Mouse (Mus musculus) brain, embryonic 14.5 days (tissue): ENCODE measurements around the gene Ninj2.

Experiments
- CTCF ChIP-seq: fragments of 200-500 bp; IDR thresholded peaks from 2 replicates; pipeline ENCODE4 v1.5.1; 2012; ENCODE audit warnings: inconsistent platforms, mild to moderate bottlenecking, moderate library complexity, borderline replicate concordance; ENCODE audit not compliant: insufficient read depth, insufficient read length; ENCODE audit errors: extremely low read depth
- POLR2A ChIP-seq: fragments of 200-500 bp; IDR thresholded peaks from 2 replicates; pipeline ENCODE4 v1.6.1; 2012; ENCODE audit warnings: mild to moderate bottlenecking, inconsistent platforms, borderline replicate concordance; ENCODE audit not compliant: poor library complexity, insufficient read depth, insufficient read length, severe bottlenecking; ENCODE audit errors: extremely low read depth

GRCm38 (mm10) chr6:120147411-120147810, 54.3 kb downstream of the Ninj2 start:
- TF ChIP-seq CTCF = no peak
- no peak for TF ChIP-seq POLR2A
